Mouse (Mus musculus): ENCODE results near the gene Acsf3. TPM values are rescaled to one million over a fixed set of nuclear protein-coding genes. Genes with fewer than 3 reads are reported as not detected.
A peak's percentile ranks its signal among the peaks of the same experiment; 100 is the strongest.

The Acsf3 gene
- total RNA-seq, 2 experiments from 2014 or later, result 16.7 to 16.8 TPM

GRCm38 (mm10) chr8:122847829-122848561 is 72.7 kb downstream of the Acsf3 start, which contains the start of gene Cdh15:
TSS of gene Cdh15 (plus strand) at chr8:122847966.
- DNase-seq (ENCODE audit: low spot score in 2 of 2), result peak in 1 of 2 experiments; percentile 41

DNA sequence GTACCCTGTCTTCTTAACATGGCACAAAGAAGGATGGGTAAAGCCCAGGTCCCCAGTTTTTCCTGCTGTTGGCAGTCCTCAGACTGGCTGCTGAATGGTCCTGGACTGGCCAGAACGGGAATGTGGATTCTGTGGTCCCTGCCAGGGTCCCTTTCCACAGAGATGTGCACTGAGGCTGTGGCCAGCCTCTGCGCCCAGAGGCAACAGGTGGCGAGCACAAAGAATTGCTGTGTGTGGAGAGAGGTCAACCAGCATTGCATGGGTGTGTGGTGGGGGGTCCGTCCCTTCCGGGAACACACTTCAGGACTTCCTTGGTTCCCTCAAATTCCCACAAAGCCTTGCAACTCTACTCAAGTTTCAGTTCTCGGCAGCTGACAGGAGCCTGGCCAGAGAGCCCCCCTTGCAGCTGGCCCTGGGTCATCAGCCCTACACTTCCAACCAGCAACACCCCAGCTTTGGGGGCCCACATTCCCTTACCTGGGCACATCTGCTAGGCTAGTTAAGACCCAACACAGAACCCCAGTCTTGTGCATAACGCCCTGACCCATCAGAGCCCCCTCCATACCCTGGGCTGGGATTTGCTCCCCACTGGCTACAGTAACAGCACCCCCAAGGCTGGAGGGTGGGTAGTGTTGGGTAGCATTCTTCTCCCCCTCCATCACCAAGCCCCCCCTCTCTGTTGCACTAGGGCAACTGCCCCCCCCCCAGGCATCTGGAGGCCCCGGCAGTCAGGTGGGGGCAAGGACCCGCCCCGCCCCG is 74.0 kb downstream of the Acsf3 start:
- DNase-seq (ENCODE audit: low spot score in 2 of 2), result no peak

GRCm38 (mm10) chr8:122850641-122851240 is 75.5 kb downstream of the Acsf3 start:
- DNase-seq (ENCODE audit: low spot score in 2 of 2), result no peak

GRCm38 (mm10) chr8:122851692-122852545 is 76.6 kb downstream of the Acsf3 start:
- DNase-seq (ENCODE audit: low spot score in 2 of 2), result no peak

- no peak for DNase-seq (ENCODE audit: low spot score in 2 of 2)
Observed at GRCm38 (mm10) chr8:122852546-122852905, 77.2 kb downstream of the Acsf3 start.

GRCm38 (mm10) chr8:122853340-122853771 is 78.1 kb downstream of the Acsf3 start:
- DNase-seq (ENCODE audit: low spot score in 2 of 2), result peak; percentile 40 to 41

DNA sequence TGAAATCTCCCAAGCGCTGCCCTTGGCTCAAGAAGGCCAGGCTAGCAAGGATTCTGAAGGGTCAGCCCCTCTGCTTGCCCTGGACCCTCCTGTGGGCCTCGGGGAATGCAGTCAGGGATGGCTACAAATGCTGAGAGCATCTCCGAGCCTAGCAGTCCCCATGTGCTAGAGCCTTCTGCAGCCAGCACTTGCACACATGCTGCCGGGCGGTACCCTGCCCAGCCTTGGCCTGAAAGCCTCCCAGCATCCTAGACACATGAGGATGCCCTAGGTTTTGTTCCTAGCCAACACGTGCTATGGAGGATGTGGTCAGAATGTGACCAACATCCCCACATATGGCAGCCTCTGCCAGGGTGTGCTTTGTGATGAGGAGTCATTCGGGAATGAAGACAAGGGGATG is 79.1 kb downstream of the Acsf3 start:
- DNase-seq (ENCODE audit: low spot score in 2 of 2), result no peak

- DNase-seq (ENCODE audit: low spot score in 2 of 2), result no peak
Observed at GRCm38 (mm10) chr8:122855123-122855522, 79.8 kb downstream of the Acsf3 start.

DNA sequence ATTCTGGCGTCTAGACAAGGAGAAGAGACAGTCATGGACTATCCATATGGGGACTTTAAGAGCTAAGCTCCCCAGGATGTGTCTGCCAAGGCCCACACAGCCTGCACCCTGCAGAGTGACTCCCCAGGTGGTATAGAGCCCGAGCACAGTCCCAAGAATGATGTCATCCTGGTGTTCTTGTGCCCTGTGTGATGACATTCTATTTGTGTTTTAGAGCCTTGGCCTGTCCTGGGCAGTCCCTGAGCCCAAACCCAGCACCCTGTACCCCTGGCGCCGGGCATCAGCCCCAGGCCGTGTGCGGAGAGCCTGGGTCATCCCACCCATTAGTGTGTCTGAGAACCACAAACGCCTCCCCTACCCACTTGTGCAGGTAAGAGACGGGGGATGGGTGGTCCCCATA is 81.0 kb downstream of the Acsf3 start:
- DNase-seq (ENCODE audit: low spot score in 2 of 2), result no peak

GRCm38 (mm10) chr8:122859843-122860242 is 84.6 kb downstream of the Acsf3 start:
- DNase-seq (ENCODE audit: low spot score in 2 of 2), result no peak

GRCm38 (mm10) chr8:122864719-122865129 is 89.4 kb downstream of the Acsf3 start:
- DNase-seq (ENCODE audit: low spot score in 2 of 2), result no peak

DNA sequence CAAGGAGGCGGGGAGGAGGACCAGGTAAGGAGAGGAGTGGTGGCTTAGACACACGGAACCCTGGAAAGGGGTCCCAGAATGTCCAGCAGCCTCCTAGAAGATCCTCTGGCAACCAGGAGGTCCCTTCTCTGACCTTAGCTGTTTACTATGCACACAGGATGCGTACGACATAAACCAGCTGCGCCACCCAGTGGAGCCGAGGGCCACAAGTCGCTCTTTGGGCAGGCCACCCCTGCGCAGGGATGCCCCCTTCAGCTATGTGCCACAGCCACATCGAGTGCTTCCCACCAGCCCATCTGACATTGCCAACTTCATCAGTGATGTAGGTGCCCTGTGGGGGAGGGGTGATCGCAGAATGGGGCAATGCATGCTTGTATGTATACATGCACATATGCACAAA is 90.2 kb downstream of the Acsf3 start:
- DNase-seq (ENCODE audit: low spot score in 2 of 2), result no peak

GRCm38 (mm10) chr8:122866231-122866630 is 90.9 kb downstream of the Acsf3 start:
- DNase-seq (ENCODE audit: low spot score in 2 of 2), result no peak

Other genes with a start within 250 kb of the Acsf3 start
- gene Piezo1, start 224.2 kb upstream of the Acsf3 start, total RNA-seq (2021), result 1 to 10 TPM; 5.1 to 6.5 TPM
- 1 to 10 TPM; 2.0 to 2.9 TPM for gene Cdt1, start 207.5 kb upstream of the Acsf3 start, total RNA-seq (2021)
- gene Aprt, start 198.6 kb upstream of the Acsf3 start, total RNA-seq (2021), result 10 to 100 TPM; 74.0 to 82.4 TPM
- 10 to 100 TPM; 10.9 to 11.0 TPM for gene Galns, start 164.0 kb upstream of the Acsf3 start, total RNA-seq (2021)
- 10 to 100 TPM; 75.0 to 78.4 TPM for gene Trappc2l, start 163.8 kb upstream of the Acsf3 start, total RNA-seq (2021)
- not detected for gene Pabpn1l, start 152.7 kb upstream of the Acsf3 start, total RNA-seq (2021)
- 10 to 100 TPM; 25.1 to 28.7 TPM for gene Cbfa2t3, start 76.4 kb upstream of the Acsf3 start, total RNA-seq (2021)
- 1 to 10 TPM in 1 of 2 experiments, under 1 TPM in 1; 0.93 to 1.2 TPM for gene Cdh15, start 72.5 kb downstream of the Acsf3 start, total RNA-seq (2021)

Data from layer of hippocampus, postnatal 14 days (tissue).